Mouse (Mus musculus): Measurements from ENCODE around the gene Tshr. TPM values are rescaled to one million over a fixed set of nuclear protein-coding genes. Genes with fewer than 3 reads are reported as not detected.

Tshr gene
- polyA plus RNA-seq (2012; ENCODE audit: low replicate concordance): not detected in 2 replicates

GRCm38 (mm10) chr12:91384281-91385017 is at the start of gene Tshr, which contains the start of gene Cep128:
TSS of gene Tshr (plus strand) at chr12:91384563.
TSS of gene Cep128 (minus strand) at chr12:91384409.

DNA sequence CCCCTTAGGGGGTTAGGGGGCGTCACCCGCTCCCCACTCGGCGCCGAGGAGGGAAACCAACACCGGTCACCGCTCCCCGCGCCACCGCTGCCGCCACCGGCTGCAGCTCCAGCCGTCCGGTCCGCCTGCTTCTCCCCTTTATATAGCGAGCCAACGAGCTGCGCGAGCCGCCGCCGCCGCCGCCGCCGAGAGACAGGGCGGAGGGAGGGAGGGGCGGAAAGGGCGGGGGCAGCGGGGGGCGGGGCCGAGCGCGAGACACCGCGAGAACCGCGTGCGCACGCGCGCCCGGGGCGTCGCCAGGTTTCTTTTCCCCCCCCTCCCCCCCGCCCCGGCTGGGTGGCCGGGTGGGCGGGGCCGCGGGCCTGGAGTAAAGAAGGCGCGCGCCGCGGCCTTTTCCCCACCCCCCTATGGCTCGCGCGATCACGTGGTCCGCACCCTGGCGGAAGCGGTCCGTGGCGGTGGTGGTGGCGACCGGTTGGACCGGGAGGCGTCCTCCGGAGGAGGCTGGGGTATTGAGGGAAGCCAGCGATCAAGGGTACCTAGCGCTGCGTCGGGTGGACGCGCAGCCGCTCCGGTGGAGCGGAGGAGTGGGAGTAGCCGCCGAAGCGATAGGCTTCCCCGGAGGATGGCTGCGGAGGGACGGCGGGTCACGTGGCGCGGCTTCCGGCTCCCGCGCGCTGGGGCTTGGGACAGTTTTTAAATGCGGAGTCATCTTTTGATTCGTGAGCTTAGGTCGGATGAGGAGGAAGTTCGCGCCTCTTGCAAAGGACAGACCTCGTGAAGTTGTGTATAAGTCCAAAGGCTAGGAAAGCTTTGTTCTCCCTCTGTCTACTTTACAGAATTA is 205.7 kb downstream of the Tshr start, which contains the start of gene Gtf2a1:
Gene Gtf2a1, minus strand, starts transcription at position 641 of the 844 bp plus-strand sequence.

Other genes with a start within 250 kb of the Tshr start
- gene Cep128, start 154 bp upstream of the Tshr start, polyA plus RNA-seq (2012; ENCODE audit: low replicate concordance): 1.9 and 3.0 TPM in 2 replicates
- gene Gtf2a1, start 205.9 kb downstream of the Tshr start, polyA plus RNA-seq (2012; ENCODE audit: low replicate concordance): 7.4 and 12.4 TPM in 2 replicates